Mouse (Mus musculus): ENCODE results near the gene Cyp2c55.

Gene Cyp2c55

GRCm38 (mm10) chr19:39006715-39007114 lies at the start of gene Cyp2c55:
Gene Cyp2c55, plus strand, starts transcription at chr19:39007019.
- DNase-seq (ENCODE audit: low read depth, low spot score), result no peak

- DNase-seq (ENCODE audit: low read depth, low spot score), result peak; percentile 12
Observed at GRCm38 (mm10) chr19:38970741-38971140, 36.1 kb upstream of the Cyp2c55 start.

- DNase-seq (ENCODE audit: low read depth, low spot score), result no peak
Observed at GRCm38 (mm10) chr19:38972581-38972980, 34.2 kb upstream of the Cyp2c55 start.

DNA sequence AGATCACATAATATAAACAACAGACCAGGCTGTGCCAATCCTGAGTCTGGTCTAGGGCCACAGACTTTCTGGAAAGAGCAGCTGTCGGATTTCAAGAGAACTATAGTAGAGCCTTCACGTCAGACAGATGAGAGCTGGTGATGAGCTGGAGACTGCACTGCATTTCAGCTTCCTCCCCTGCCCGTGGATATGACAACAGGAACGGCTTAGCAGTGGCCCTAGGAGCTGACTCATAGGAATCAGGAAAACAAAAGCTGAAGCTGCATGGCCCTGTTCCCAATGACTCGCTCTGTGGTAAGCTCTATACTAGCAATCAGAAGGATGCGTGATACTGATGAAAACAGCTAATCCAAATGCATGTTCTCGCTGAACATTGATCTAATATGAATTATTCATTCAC lies 33.2 kb upstream of the Cyp2c55 start:
- peak; percentile 55 for DNase-seq (ENCODE audit: low read depth, low spot score)

DNA sequence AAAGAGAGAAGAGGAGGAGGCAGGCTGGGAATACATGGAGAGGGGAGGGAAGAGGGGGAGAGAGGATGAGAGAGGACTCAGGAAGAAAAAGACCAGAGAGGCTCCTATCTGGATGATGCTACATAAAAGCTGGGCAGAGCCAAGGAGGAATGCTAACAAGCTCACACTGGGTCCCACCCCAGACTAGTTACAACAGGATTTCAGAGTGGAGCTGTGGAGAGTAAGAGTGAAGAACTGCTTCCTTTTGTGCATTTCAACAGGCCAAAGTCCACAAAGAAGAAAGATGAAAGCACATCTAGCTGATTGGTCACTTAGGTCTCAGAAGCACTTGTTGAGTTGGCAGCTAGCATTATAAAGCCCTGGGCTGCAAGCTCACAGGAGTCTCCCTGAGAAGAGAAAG lies 30.6 kb upstream of the Cyp2c55 start:
- no peak for DNase-seq (ENCODE audit: low read depth, low spot score)

DNA sequence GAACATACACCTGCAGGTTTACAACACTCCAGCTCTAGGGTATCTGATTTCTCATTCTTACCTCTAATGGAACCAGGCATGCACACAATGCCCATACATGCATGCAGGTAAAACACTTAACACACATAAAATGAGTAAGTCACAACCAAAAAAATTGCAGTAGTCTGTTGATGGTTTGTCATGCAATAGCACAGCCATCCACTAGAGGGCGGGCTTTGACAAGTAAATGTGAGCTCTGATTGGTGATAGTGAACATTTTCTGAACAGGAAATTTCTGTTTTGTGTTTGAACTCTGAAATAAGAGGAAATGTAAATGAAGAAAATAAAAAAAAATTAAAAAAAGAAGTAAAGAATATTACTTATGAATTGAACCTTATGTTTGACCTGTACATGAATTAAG lies 24.9 kb upstream of the Cyp2c55 start:
- peak; percentile 74 for DNase-seq (ENCODE audit: low read depth, low spot score)

- DNase-seq (ENCODE audit: low read depth, low spot score), result no peak
Observed at GRCm38 (mm10) chr19:38998248-38998647, 8.6 kb upstream of the Cyp2c55 start.

- no peak for DNase-seq (ENCODE audit: low read depth, low spot score)
Observed at GRCm38 (mm10) chr19:38998676-38999075, 8.1 kb upstream of the Cyp2c55 start.

DNA sequence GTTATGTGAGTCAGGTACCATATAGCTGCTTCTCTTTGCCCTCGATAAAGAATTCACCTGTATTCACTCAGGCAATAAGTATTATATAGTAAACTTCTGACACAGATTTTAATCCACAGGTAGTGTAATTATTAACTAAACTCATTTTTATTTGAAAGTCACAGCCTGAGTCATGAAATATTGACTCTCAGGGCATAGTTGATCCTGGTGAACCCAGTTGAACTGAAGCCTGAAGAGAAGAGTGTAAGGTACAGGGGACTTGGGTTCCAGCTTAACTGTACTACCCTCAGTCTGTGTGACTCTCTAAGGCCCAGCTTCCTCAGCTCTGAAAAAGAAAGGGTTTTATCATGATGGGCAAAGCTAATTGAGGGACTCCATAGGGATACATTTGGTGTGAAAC lies 1.7 kb upstream of the Cyp2c55 start:
- no peak for DNase-seq (ENCODE audit: low read depth, low spot score)

GRCm38 (mm10) chr19:39057928-39058327 lies 51.1 kb downstream of the Cyp2c55 start:
- DNase-seq (ENCODE audit: low read depth, low spot score), result no peak

- no peak for DNase-seq (ENCODE audit: low read depth, low spot score)
Observed at GRCm38 (mm10) chr19:39060719-39061118, 53.9 kb downstream of the Cyp2c55 start, which contains the start of gene Cyp2c65. Gene Cyp2c65, plus strand, starts transcription at chr19:39061015.

Measured in brain, adult 2 months (tissue).